Mouse (Mus musculus): ENCODE measurements around the gene Tmem236. TPM values are rescaled to one million over a fixed set of nuclear protein-coding genes. Genes with fewer than 3 reads are reported as not detected.
"Not testable (repeated sequence)": the region's sequence is repeated elsewhere in the genome, so short reads cannot be mapped to it uniquely, and the experiment has no call there.

Tmem236 gene
- polyA plus RNA-seq, 1 experiment from 2014 or later, result 0.04 TPM

- not testable (repeated sequence) for H3K36me3 ChIP-seq; H3K27me3 ChIP-seq; H3K27ac ChIP-seq (replicated peaks); H3K9ac ChIP-seq; H3K4me1 ChIP-seq; ATAC-seq (ENCODE audit: insufficient number of reproducible peaks, low FRiP score, low TSS enrichment, low read depth); H3K4me2 ChIP-seq (replicated peaks); H3K4me3 ChIP-seq (replicated peaks); H3K9me3 ChIP-seq (replicated peaks)
- 29% methylated on average over 1 of the region's 2 CpGs for WGBS
Measured at GRCm38 (mm10) chr2:14198325-14198903, 24.1 kb downstream of the Tmem236 start.

GRCm38 (mm10) chr2:14199621-14200020 is 25.3 kb downstream of the Tmem236 start:
- WGBS, result 38% methylated on average over 2 of the region's 2 CpGs
- Histone ChIP-seq H3K4me2 (replicated peaks) (no peak overlapping the region), H3K4me3 (replicated peaks) (no peak overlapping the region), H3K9me3 (replicated peaks) (no peaks in the 10 kb centered on the region), H3K4me1 (no peaks in the 10 kb centered on the region), H3K36me3 (no peaks in the 10 kb centered on the region), H3K27ac (replicated peaks) (no peak overlapping the region), H3K9ac (no peak overlapping the region), H3K27me3 (no peaks in the 10 kb centered on the region)
- no peak for ATAC-seq (ENCODE audit: insufficient number of reproducible peaks, low FRiP score, low TSS enrichment, low read depth)

- not testable (repeated sequence) for H3K9ac ChIP-seq; H3K36me3 ChIP-seq; H3K27me3 ChIP-seq; H3K4me2 ChIP-seq (replicated peaks); H3K27ac ChIP-seq (replicated peaks); ATAC-seq (ENCODE audit: insufficient number of reproducible peaks, low FRiP score, low TSS enrichment, low read depth); H3K4me1 ChIP-seq; H3K4me3 ChIP-seq (replicated peaks); H3K9me3 ChIP-seq (replicated peaks)
- 40% methylated on average over 1 of the region's 2 CpGs for WGBS
Measured at GRCm38 (mm10) chr2:14200879-14201445, 26.6 kb downstream of the Tmem236 start.

- no peak overlapping the region for H3K4me2 ChIP-seq (replicated peaks)
- WGBS, result 84% methylated on average over 1 of the region's 1 CpGs
- no peaks in the 10 kb centered on the region for H3K36me3 ChIP-seq
- H3K9ac ChIP-seq, result no peak overlapping the region
- no peak for ATAC-seq (ENCODE audit: insufficient number of reproducible peaks, low FRiP score, low TSS enrichment, low read depth)
- no peaks in the 10 kb centered on the region for H3K4me1 ChIP-seq
- no peaks in the 10 kb centered on the region for H3K27me3 ChIP-seq
- no peak overlapping the region for H3K27ac ChIP-seq (replicated peaks)
- H3K9me3 ChIP-seq (replicated peaks), result no peaks in the 10 kb centered on the region
- no peak overlapping the region for H3K4me3 ChIP-seq (replicated peaks)
Measured at GRCm38 (mm10) chr2:14204308-14204707, 30.0 kb downstream of the Tmem236 start.

GRCm38 (mm10) chr2:14206798-14207197 is 32.5 kb downstream of the Tmem236 start:
- no peak overlapping the region for H3K27ac ChIP-seq (replicated peaks)
- 67% methylated on average over 4 of the region's 4 CpGs for WGBS
- H3K4me1 ChIP-seq, result no peaks in the 10 kb centered on the region
- H3K9me3 ChIP-seq (replicated peaks), result no peaks in the 10 kb centered on the region
- H3K4me3 ChIP-seq (replicated peaks), result no peak overlapping the region
- no peaks in the 10 kb centered on the region for H3K27me3 ChIP-seq
- H3K9ac ChIP-seq, result no peak overlapping the region
- no peak for ATAC-seq (ENCODE audit: insufficient number of reproducible peaks, low FRiP score, low TSS enrichment, low read depth)
- H3K4me2 ChIP-seq (replicated peaks), result no peak overlapping the region
- H3K36me3 ChIP-seq, result no peaks in the 10 kb centered on the region

GRCm38 (mm10) chr2:14210731-14211130 is 36.4 kb downstream of the Tmem236 start:
- ATAC-seq (ENCODE audit: insufficient number of reproducible peaks, low FRiP score, low TSS enrichment, low read depth), result no peak
- Histone ChIP-seq H3K27ac (replicated peaks) (no peak overlapping the region), H3K36me3 (no peaks in the 10 kb centered on the region), H3K9ac (no peak overlapping the region), H3K4me1 (no peaks in the 10 kb centered on the region), H3K9me3 (replicated peaks) (no peaks in the 10 kb centered on the region), H3K4me2 (replicated peaks) (no peak overlapping the region), H3K4me3 (replicated peaks) (no peak overlapping the region), H3K27me3 (no peaks in the 10 kb centered on the region)
- 84% methylated on average over 1 of the region's 1 CpGs for WGBS

- Histone ChIP-seq H3K27ac (replicated peaks) (no peak overlapping the region), H3K9me3 (replicated peaks) (no peaks in the 10 kb centered on the region), H3K4me1 (no peaks in the 10 kb centered on the region), H3K9ac (no peak overlapping the region), H3K4me3 (replicated peaks) (no peak overlapping the region), H3K36me3 (no peaks in the 10 kb centered on the region), H3K4me2 (replicated peaks) (no peak overlapping the region), H3K27me3 (no peaks in the 10 kb centered on the region)
- ATAC-seq (ENCODE audit: insufficient number of reproducible peaks, low FRiP score, low TSS enrichment, low read depth), result no peak
Measured at GRCm38 (mm10) chr2:14211606-14212005, 37.3 kb downstream of the Tmem236 start.

- Histone ChIP-seq H3K9ac (no peak overlapping the region), H3K36me3 (no peaks in the 10 kb centered on the region)
- 60% methylated on average over 3 of the region's 3 CpGs for WGBS
Measured at GRCm38 (mm10) chr2:14214764-14215163, 40.4 kb downstream of the Tmem236 start.

GRCm38 (mm10) chr2:14216653-14217052 is 42.3 kb downstream of the Tmem236 start:
- H3K4me1 ChIP-seq, result no peaks in the 10 kb centered on the region
- ATAC-seq (ENCODE audit: insufficient number of reproducible peaks, low FRiP score, low TSS enrichment, low read depth), result no peak
- no peak overlapping the region for H3K4me3 ChIP-seq (replicated peaks)
- no peak overlapping the region for H3K9ac ChIP-seq
- H3K36me3 ChIP-seq, result no peaks in the 10 kb centered on the region
- no peaks in the 10 kb centered on the region for H3K27me3 ChIP-seq
- 80% methylated on average over 3 of the region's 3 CpGs for WGBS
- H3K9me3 ChIP-seq (replicated peaks), result no peaks in the 10 kb centered on the region
- no peak overlapping the region for H3K4me2 ChIP-seq (replicated peaks)
- H3K27ac ChIP-seq (replicated peaks), result no peak overlapping the region

More at GRCm38 (mm10) chr2:14214764-14215163, 40.4 kb downstream of the Tmem236 start:
- H3K9me3 ChIP-seq (replicated peaks), result no peaks in the 10 kb centered on the region
- H3K4me1 ChIP-seq, result no peaks in the 10 kb centered on the region
- no peak overlapping the region for H3K4me3 ChIP-seq (replicated peaks)
- H3K27ac ChIP-seq (replicated peaks), result no peak overlapping the region
- no peaks in the 10 kb centered on the region for H3K27me3 ChIP-seq
- no peak for ATAC-seq (ENCODE audit: insufficient number of reproducible peaks, low FRiP score, low TSS enrichment, low read depth)
- no peak overlapping the region for H3K4me2 ChIP-seq (replicated peaks)

GRCm38 (mm10) chr2:14218126-14218525 is 43.8 kb downstream of the Tmem236 start:
- no peak overlapping the region for H3K4me2 ChIP-seq (replicated peaks)
- H3K36me3 ChIP-seq, result no peaks in the 10 kb centered on the region
- ATAC-seq (ENCODE audit: insufficient number of reproducible peaks, low FRiP score, low TSS enrichment, low read depth), result no peak
- no peaks in the 10 kb centered on the region for H3K9me3 ChIP-seq (replicated peaks)
- H3K27me3 ChIP-seq, result no peaks in the 10 kb centered on the region
- WGBS, result 81% methylated on average over 6 of the region's 6 CpGs
- no peak overlapping the region for H3K4me3 ChIP-seq (replicated peaks)
- no peak overlapping the region for H3K9ac ChIP-seq
- H3K4me1 ChIP-seq, result no peaks in the 10 kb centered on the region
- no peak overlapping the region for H3K27ac ChIP-seq (replicated peaks)

- no peak overlapping the region for H3K4me2 ChIP-seq (replicated peaks)
- H3K9ac ChIP-seq, result no peak overlapping the region
- no peak overlapping the region for H3K27ac ChIP-seq (replicated peaks)
- WGBS, result 74% methylated on average over 3 of the region's 4 CpGs
- no peaks in the 10 kb centered on the region for H3K9me3 ChIP-seq (replicated peaks)
- no peaks in the 10 kb centered on the region for H3K27me3 ChIP-seq
- H3K4me3 ChIP-seq (replicated peaks), result no peak overlapping the region
- no peaks in the 10 kb centered on the region for H3K4me1 ChIP-seq
- H3K36me3 ChIP-seq, result no peaks in the 10 kb centered on the region
- no peak for ATAC-seq (ENCODE audit: insufficient number of reproducible peaks, low FRiP score, low TSS enrichment, low read depth)
Measured at GRCm38 (mm10) chr2:14224387-14224786, 50.1 kb downstream of the Tmem236 start.

GRCm38 (mm10) chr2:14228495-14228894 is 54.2 kb downstream of the Tmem236 start:
- 39% methylated on average over 6 of the region's 6 CpGs for WGBS
- no peak for ATAC-seq (ENCODE audit: insufficient number of reproducible peaks, low FRiP score, low TSS enrichment, low read depth)
- H3K4me3 ChIP-seq (replicated peaks), result no peak overlapping the region
- no peaks in the 10 kb centered on the region for H3K27me3 ChIP-seq
- no peak overlapping the region for H3K9ac ChIP-seq
- H3K9me3 ChIP-seq (replicated peaks), result no peaks in the 10 kb centered on the region
- H3K36me3 ChIP-seq, result no peaks in the 10 kb centered on the region
- H3K4me1 ChIP-seq, result no peaks in the 10 kb centered on the region
- H3K4me2 ChIP-seq (replicated peaks), result no peak overlapping the region
- no peak overlapping the region for H3K27ac ChIP-seq (replicated peaks)

All from embryonic facial prominence, embryonic 15.5 days (tissue).